Mouse (Mus musculus): ENCODE results near the gene Coq3. TPM values are rescaled to one million over a fixed set of nuclear protein-coding genes. Genes with fewer than 3 reads are reported as not detected.

The Coq3 gene
- total RNA-seq, 2 experiments from 2014 or later = 12.1 to 13.3 TPM

- H3K27ac ChIP-seq = no peak overlapping the region
- H3K4me3 ChIP-seq = no peak overlapping the region
- no peak for TF ChIP-seq CTCF (conservative IDR thresholded peaks at IDR 0.05)
- no peak for DNase-seq (ENCODE audit: low spot score in 2 of 2)
Measured at GRCm38 (mm10) chr4:21935378-21935777, 55.9 kb downstream of the Coq3 start.

- no peak for TF ChIP-seq CTCF (conservative IDR thresholded peaks at IDR 0.05)
- no peak overlapping the region for H3K4me3 ChIP-seq
- H3K27ac ChIP-seq = no peak overlapping the region
- DNase-seq (ENCODE audit: low spot score in 2 of 2) = no peak
Measured at GRCm38 (mm10) chr4:21936424-21936823, 57.0 kb downstream of the Coq3 start.

- Histone ChIP-seq H3K4me3 (no peak overlapping the region), H3K27ac (no peak overlapping the region)
- no peak for TF ChIP-seq CTCF (conservative IDR thresholded peaks at IDR 0.05)
- no peak for DNase-seq (ENCODE audit: low spot score in 2 of 2)
Measured at GRCm38 (mm10) chr4:21937890-21938289, 58.4 kb downstream of the Coq3 start.

GRCm38 (mm10) chr4:21944672-21945071 is 65.2 kb downstream of the Coq3 start:
- no peak overlapping the region for H3K4me3 ChIP-seq
- H3K27ac ChIP-seq = no peak overlapping the region
- DNase-seq (ENCODE audit: low spot score in 2 of 2) = no peak
- no peak for TF ChIP-seq CTCF (conservative IDR thresholded peaks at IDR 0.05)

GRCm38 (mm10) chr4:21951444-21951843 is 72.0 kb downstream of the Coq3 start:
- TF ChIP-seq CTCF (conservative IDR thresholded peaks at IDR 0.05) = peak; percentile 90
- Histone ChIP-seq H3K27ac (no peak overlapping the region), H3K4me3 (no peak overlapping the region)
- DNase-seq (ENCODE audit: low spot score in 2 of 2) = peak; percentile 49 to 58

GRCm38 (mm10) chr4:21952255-21952654 is 72.8 kb downstream of the Coq3 start:
- no peak for TF ChIP-seq CTCF (conservative IDR thresholded peaks at IDR 0.05)
- Histone ChIP-seq H3K4me3 (no peak overlapping the region), H3K27ac (0 out of 2 replicates have a peak overlapping the region, but pooled peaks have one; percentile 10)
- no peak for DNase-seq (ENCODE audit: low spot score in 2 of 2)

GRCm38 (mm10) chr4:21957570-21958321 is 78.3 kb downstream of the Coq3 start:
- H3K4me3 ChIP-seq = no peak overlapping the region
- peak; percentile 79 for TF ChIP-seq CTCF (conservative IDR thresholded peaks at IDR 0.05)
- DNase-seq (ENCODE audit: low spot score in 2 of 2) = peak in 1 of 2 experiments; percentile 53
- H3K27ac ChIP-seq = no peak overlapping the region

Other genes starting within 250 kb of the Coq3 start
- gene Prdm13, start 193.7 kb upstream of the Coq3 start, total RNA-seq (2021) = not detected
- gene Ccnc, start 152.0 kb upstream of the Coq3 start, total RNA-seq (2021) = 10 to 100 TPM; 35.2 to 37.9 TPM
- 10 to 100 TPM; 49.7 to 51.8 TPM for gene Usp45, start 112.5 kb upstream of the Coq3 start, total RNA-seq (2021)
- gene Tstd3, start 112.5 kb upstream of the Coq3 start, total RNA-seq (2021) = 10 to 100 TPM; 23.0 to 24.9 TPM
- gene Pnisr, start 32.1 kb upstream of the Coq3 start, total RNA-seq (2021) = 100 to 1,000 TPM; 222 to 250 TPM
- gene Faxc, start 51.7 kb downstream of the Coq3 start, total RNA-seq (2021) = 10 to 100 TPM; 49.5 to 52.4 TPM

Measured in layer of hippocampus, adult 2 months (tissue).